ENCODE assay signal across 19 mouse cellular contexts in the genomic region with DNA sequence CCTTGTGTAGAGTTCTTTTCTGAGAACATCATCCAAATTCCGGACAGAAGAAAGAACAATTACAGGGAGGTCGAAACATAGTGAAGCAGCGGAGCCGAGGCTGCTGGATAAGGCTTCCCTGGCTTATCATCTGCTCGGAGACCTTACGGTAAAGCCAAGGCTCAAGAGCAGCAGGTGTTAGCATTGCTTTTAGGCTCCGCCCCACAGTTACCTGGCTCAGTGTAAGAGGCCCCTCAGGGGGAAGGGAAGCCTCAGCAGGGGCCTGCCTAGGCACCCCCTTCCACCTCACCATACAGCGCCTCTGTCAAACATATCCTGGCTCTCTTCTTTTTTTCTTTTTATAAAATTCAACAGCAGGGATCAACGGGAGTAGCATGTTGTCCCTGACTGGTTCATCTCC. TPM values are rescaled to one million over a fixed set of nuclear protein-coding genes. Genes with fewer than 3 reads are reported as not detected.
"Had no signal": no experiment of that assay in that cellular context is flagged by ENCODE, and none has a peak within 500 bp of the region (broad histone marks: within the 10 kb centered on the region; RNA-seq: fewer than 3 reads in every experiment).

No protein-coding gene starts in this region.

- H3K9me3 ChIP-seq: limb, embryonic 15.5 days; liver, embryonic 12.5 days; megakaryocyte, embryonic 14.5 days; midbrain, embryonic 12.5 days had no signal

- ATAC-seq: liver, embryonic 12.5 days had no signal

- H3K4me3 ChIP-seq: limb, embryonic 15.5 days; liver, embryonic 12.5 days; megakaryocyte, embryonic 14.5 days; midbrain, embryonic 12.5 days had no signal

- H3K27ac ChIP-seq: limb, embryonic 15.5 days; liver, embryonic 12.5 days; macrophage; midbrain, embryonic 12.5 days had no signal

- H3K36me3 ChIP-seq: limb, embryonic 15.5 days; liver, embryonic 12.5 days; midbrain, embryonic 12.5 days had no signal

- H3K4me2 ChIP-seq: limb, embryonic 15.5 days; liver, embryonic 12.5 days; lung, embryonic 14.5 days; midbrain, embryonic 12.5 days had no signal

- DNase-seq: kidney, adult 8-10 months; kidney, postnatal 25 days; layer of hippocampus, postnatal 36 days; lung, embryonic 14.5 days; lung, postnatal 10 days; right cerebral cortex, postnatal 4 days; spleen, adult 18-20 months; thymus, postnatal 14 days had no signal

- H3K9ac ChIP-seq: limb, embryonic 15.5 days; liver, embryonic 12.5 days; lung, embryonic 14.5 days; midbrain, embryonic 12.5 days had no signal

- H3K4me1 ChIP-seq: limb, embryonic 15.5 days; liver, embryonic 12.5 days had no signal

RNA-seq across cellular contexts. Expression of a gene that starts 3.0 kb away (rescaled TPM):
- polyA plus RNA-seq: kidney, embryonic 16.5 days; limb, embryonic 11.5 days; limb, embryonic 15.5 days; liver, embryonic 12.5 days; lung, embryonic 14.5 days; macrophage had no signal

RNA-seq across cellular contexts. Expression of a gene that starts 59.8 kb away (rescaled TPM):
- polyA plus RNA-seq: kidney, embryonic 16.5 days; limb, embryonic 11.5 days; limb, embryonic 15.5 days; liver, embryonic 12.5 days; liver, embryonic 16.5 days; lung, embryonic 14.5 days; macrophage; midbrain, embryonic 12.5 days; midbrain, postnatal 0 days; neural tube, embryonic 14.5 days; stomach, embryonic 16.5 days had no signal
